Mouse (Mus musculus): Measurements from ENCODE around the gene 4930455H04Rik. TPM values are rescaled to one million over a fixed set of nuclear protein-coding genes. Genes with fewer than 3 reads are reported as not detected.

The 4930455H04Rik gene
- not detected in 4 replicates for total RNA-seq (2023)

DNA sequence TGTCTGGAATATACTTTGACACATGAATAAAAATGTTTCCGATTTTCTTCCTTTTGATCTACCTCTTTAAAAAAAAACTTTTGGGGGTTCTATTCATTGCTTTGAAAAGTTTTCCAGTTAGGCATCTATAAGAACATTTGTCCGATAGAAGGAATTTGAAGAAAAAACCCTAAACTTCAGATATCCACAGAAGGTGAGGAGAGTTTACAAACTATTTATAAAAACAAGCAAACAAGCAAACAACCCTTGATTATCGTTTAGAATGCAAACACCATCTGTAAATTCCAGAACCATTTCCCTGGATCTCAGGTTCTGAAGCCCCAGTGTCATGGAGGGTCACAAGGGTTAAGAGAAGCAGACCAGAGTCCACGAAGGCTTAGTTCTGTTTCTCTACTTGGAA, at the start of gene 4930455H04Rik:
Gene 4930455H04Rik, plus strand, starts transcription at position 301 of the 400 bp plus-strand sequence.

DNA sequence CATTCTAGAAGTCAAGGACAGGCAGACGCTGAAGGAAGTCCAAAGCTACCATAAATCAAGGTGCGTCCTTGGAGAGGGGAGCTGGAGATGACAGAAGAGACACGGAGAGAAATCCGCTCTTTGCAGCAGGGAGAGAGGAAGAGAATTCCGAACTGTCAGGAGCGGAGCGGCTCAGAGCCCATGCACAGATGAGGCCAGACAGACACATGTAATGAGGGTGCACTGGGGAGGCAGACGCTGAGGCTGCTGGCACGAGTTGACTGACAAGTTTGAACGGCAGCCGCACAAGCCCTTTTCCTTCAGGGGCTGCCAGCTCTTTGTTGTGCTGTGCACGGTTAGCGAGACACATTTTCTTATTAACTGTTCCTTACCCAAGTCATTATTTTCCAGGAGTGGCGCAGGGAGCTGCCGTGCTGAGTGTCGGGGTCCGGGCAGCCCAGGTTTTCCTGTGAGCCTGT, 502 bp downstream of the 4930455H04Rik start, which contains the start of gene Palmd:
Gene Palmd, minus strand, starts transcription at position 448 of the 458 bp plus-strand sequence.

Other genes with a start within 250 kb of the 4930455H04Rik start
- 13.3 to 15.1 TPM (median 14.3 TPM) in 4 replicates for gene Agl, start 160.1 kb upstream of the 4930455H04Rik start, total RNA-seq (2023)
- gene Frrs1, start 108.8 kb upstream of the 4930455H04Rik start, total RNA-seq (2023), result 2.1 to 5.4 TPM (median 2.9 TPM) in 4 replicates
- not detected in 4 replicates for gene Palmd, start 720 bp downstream of the 4930455H04Rik start, total RNA-seq (2023)

Measured in B cell, adult 62 days (primary cell).